Mouse (Mus musculus): ENCODE measurements at regions not wholly inside any gene's neighbourhood (a gene's known extent, or its start where the extent isn't known, plus 50 kb on each side); places are given as distances from the start of the nearest gene placed in this dataset.

DNA sequence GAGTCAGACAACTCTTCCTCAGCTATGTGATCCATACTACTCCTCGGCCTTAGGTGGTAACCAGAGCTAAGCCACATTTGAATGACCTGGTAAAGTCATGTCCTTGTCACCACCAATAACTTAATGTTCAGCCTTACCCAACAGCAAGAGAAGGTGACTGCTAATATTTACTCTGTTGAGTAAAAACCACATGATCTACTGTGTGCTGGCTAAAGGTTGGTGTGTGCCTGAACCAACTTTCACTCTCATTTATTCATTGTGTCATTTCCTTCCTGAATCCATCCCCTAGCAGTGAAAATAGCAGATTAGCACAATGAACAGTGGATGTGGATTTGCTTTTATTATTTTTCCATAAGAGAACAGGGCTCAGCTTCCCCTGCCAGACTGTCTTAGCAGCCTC lies 455.2 kb downstream of the Prim2 start:
- H3K4me2 ChIP-seq (ENCODE audit: low read depth, low read length) = no peak overlapping the region
- H3K27ac ChIP-seq (ENCODE audit: low read depth, low read length) = no peak overlapping the region
- no peaks in the 10 kb centered on the region for H3K27me3 ChIP-seq (ENCODE audit: control insufficient read depth, insufficient read depth, low read length)
- no peak overlapping the region for H3K4me3 ChIP-seq (ENCODE audit: low read depth, low read length)
- 88% methylated on average over 1 of the region's 1 CpGs for WGBS
- no peak for ATAC-seq (ENCODE audit: low read depth)
- H3K4me1 ChIP-seq (ENCODE audit: control insufficient read depth, insufficient read depth, low read length) = no peaks in the 10 kb centered on the region
- no peak overlapping the region for H3K9ac ChIP-seq (replicated peaks; ENCODE audit: low read depth, low read length)
- no peaks in the 10 kb centered on the region for H3K9me3 ChIP-seq (ENCODE audit: control insufficient read depth, low read length)
- H3K36me3 ChIP-seq (ENCODE audit: control insufficient read depth, insufficient read depth, low read length) = no peaks in the 10 kb centered on the region

DNA sequence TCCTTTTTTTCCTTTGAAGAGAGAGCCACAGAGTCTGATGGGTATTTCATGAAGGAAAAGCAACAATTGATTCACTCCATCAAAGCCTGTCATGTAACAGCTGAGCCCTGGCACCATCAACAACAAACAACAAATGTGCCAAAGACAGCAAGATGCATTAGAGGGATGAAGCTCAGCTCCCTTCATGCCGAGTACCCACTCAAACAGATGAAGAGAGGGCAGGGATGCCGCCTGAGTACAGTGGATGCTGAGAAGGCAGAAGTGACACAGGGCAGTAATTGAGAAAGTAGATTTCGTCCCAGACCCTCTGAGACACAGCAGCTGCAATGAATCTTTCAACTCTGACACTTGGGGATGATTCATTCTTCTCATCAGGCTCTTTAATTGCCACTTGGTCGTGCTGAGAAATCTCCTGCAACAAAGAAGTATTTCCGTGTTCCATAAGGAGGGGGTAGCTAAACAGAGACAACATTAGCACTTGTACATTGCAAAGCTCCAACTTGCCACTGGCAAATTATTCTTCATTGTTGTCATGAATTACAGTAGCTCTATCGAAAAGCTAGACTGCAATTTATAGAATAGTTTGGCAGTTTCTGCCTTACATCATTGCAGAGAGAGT lies 467.9 kb downstream of the Prim2 start:
- Histone ChIP-seq H3K27me3 (ENCODE audit: control insufficient read depth, insufficient read depth, low read length) (no peaks in the 10 kb centered on the region), H3K36me3 (ENCODE audit: control insufficient read depth, insufficient read depth, low read length) (no peaks in the 10 kb centered on the region), H3K9me3 (ENCODE audit: control insufficient read depth, low read length) (no peaks in the 10 kb centered on the region), H3K4me1 (ENCODE audit: control insufficient read depth, insufficient read depth, low read length) (0 out of 2 replicates have a peak, but pooled peaks cover 2% of the 10 kb centered on the region), H3K4me2 (ENCODE audit: low read depth, low read length) (no peak overlapping the region), H3K4me3 (ENCODE audit: low read depth, low read length) (no peak overlapping the region), H3K9ac (replicated peaks; ENCODE audit: low read depth, low read length) (no peak overlapping the region), H3K27ac (ENCODE audit: low read depth, low read length) (0 out of 2 replicates have a peak overlapping the region, but pooled peaks have one; percentile 34)
- ATAC-seq (ENCODE audit: low read depth) = peak; percentile 95
- 22% methylated on average over 6 of the region's 6 CpGs for WGBS

DNA sequence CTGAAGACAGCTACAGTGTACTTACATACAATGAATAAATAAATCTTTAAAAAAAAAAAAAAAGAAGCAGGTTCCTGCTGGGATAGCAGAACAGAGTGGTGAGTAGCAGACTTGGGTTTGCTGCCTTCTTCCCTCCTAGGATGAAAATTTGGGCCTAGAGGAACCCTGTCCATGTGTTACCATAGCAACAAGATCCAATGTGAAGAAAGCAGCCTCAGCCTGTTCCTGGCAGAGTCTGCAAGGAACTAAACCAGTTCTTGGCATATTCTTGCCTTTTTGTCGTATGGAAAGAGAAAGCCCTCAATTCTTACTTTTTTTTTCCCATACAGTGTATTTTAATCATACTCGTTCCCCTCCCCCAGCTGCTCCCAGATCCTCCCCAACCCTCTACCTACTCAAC lies 474.5 kb downstream of the Prim2 start:
- H3K9me3 ChIP-seq (ENCODE audit: control insufficient read depth, low read length) = no peaks in the 10 kb centered on the region
- ATAC-seq (ENCODE audit: low read depth) = no peak
- 71% methylated on average over 2 of the region's 2 CpGs for WGBS
- H3K4me3 ChIP-seq (ENCODE audit: low read depth, low read length) = no peak overlapping the region
- H3K27me3 ChIP-seq (ENCODE audit: control insufficient read depth, insufficient read depth, low read length) = no peaks in the 10 kb centered on the region
- H3K27ac ChIP-seq (ENCODE audit: low read depth, low read length) = no peak overlapping the region
- H3K36me3 ChIP-seq (ENCODE audit: control insufficient read depth, insufficient read depth, low read length) = no peaks in the 10 kb centered on the region
- no peaks in the 10 kb centered on the region for H3K4me1 ChIP-seq (ENCODE audit: control insufficient read depth, insufficient read depth, low read length)
- H3K9ac ChIP-seq (replicated peaks; ENCODE audit: low read depth, low read length) = no peak overlapping the region
- H3K4me2 ChIP-seq (ENCODE audit: low read depth, low read length) = no peak overlapping the region

DNA sequence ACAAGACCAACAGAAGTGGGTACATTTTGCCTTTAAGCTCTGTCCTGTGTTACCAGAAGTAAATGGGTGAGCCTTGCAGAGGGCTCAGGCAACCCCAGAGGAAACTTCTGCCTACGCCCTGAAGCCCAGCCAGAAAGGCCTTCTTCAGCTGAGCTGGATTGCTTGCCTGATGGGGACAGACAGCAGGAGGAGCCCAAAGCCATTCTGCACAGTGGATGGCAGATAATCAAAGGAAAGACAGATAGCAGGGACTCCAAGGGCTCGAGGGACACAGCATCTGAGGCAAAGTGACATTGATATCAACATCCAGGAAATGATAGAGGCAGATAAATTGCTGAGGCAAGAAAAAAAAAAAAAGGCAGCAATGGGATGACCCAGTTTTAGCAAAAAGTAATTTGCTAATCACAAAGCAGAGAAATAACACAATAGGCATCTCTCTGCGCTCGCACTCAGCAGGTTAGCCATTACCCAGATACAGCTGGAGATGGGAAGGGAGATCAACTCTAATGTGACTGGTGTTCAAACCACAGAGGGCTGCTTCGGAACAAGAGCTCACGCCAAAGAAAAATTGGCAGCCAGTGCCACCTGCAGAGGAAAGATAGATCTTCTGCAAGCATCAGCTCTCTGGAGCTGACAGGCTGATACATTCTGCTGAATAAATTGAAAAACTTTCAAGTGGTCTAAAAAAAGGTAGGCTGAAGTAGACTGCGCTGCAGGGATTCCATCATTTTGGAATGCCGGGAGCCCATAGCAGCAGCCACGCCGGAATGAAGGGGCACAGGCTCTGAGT lies 494.8 kb downstream of the Prim2 start:
- Histone ChIP-seq H3K27ac (ENCODE audit: low read depth, low read length) (no peak overlapping the region), H3K4me3 (ENCODE audit: low read depth, low read length) (no peak overlapping the region), H3K36me3 (ENCODE audit: control insufficient read depth, insufficient read depth, low read length) (no peaks in the 10 kb centered on the region), H3K27me3 (ENCODE audit: control insufficient read depth, insufficient read depth, low read length) (no peaks in the 10 kb centered on the region), H3K4me1 (ENCODE audit: control insufficient read depth, insufficient read depth, low read length) (no peaks in the 10 kb centered on the region), H3K4me2 (ENCODE audit: low read depth, low read length) (no peak overlapping the region), H3K9me3 (ENCODE audit: control insufficient read depth, low read length) (no peaks in the 10 kb centered on the region), H3K9ac (replicated peaks; ENCODE audit: low read depth, low read length) (no peak overlapping the region)
- peak; percentile 68 for ATAC-seq (ENCODE audit: low read depth)
- WGBS = 54% methylated on average over 10 of the region's 10 CpGs

DNA sequence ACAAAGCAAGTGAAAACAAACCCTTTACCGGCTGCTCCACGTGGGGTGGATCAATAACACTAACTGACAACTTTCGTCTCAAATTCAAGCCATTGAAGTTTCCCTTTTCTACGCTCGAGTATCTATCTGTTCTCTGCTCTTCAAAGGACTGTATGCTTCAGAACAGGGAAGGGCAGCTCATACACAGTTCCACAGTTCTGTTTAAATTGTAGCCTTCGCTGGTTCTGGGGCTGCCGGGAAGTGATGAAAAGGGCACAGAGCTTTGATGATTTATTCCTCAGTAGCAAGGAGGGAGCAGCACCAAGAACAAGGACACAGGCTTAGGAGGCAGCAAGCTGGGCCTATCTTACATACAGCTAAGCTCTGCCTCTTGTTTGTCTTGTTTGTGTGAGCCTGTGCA lies 532.6 kb downstream of the Prim2 start:
- Histone ChIP-seq H3K4me3 (ENCODE audit: low read depth, low read length) (no peak overlapping the region), H3K27ac (ENCODE audit: low read depth, low read length) (no peak overlapping the region), H3K36me3 (ENCODE audit: control insufficient read depth, insufficient read depth, low read length) (no peaks in the 10 kb centered on the region), H3K9ac (replicated peaks; ENCODE audit: low read depth, low read length) (no peak overlapping the region), H3K9me3 (ENCODE audit: control insufficient read depth, low read length) (no peaks in the 10 kb centered on the region), H3K4me1 (ENCODE audit: control insufficient read depth, insufficient read depth, low read length) (no peaks in the 10 kb centered on the region), H3K27me3 (ENCODE audit: control insufficient read depth, insufficient read depth, low read length) (no peaks in the 10 kb centered on the region), H3K4me2 (ENCODE audit: low read depth, low read length) (no peak overlapping the region)
- WGBS = 41% methylated on average over 7 of the region's 7 CpGs
- no peak for ATAC-seq (ENCODE audit: low read depth)

DNA sequence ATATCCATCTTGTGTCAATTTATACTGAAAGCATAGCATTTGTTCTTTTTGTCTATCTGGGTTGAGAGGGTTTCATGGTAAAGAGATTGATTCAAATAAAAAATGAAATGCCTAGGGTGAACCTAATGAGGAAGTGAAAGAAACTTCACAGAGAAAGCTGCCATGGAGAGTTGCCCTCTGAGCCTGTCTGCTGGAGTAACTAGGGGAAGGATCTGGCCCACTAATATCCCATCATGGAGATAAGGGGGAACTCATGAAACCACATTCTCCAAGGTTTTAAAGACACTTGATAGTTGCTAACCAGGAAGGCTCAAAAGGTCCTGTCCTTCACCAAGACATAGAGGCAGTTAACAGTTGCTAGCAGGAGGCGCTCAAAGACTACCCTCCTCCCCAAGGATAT lies 539.2 kb downstream of the Prim2 start:
- no peak overlapping the region for H3K4me2 ChIP-seq (ENCODE audit: low read depth, low read length)
- no peaks in the 10 kb centered on the region for H3K36me3 ChIP-seq (ENCODE audit: control insufficient read depth, insufficient read depth, low read length)
- H3K9me3 ChIP-seq (ENCODE audit: control insufficient read depth, low read length) = no peaks in the 10 kb centered on the region
- H3K9ac ChIP-seq (replicated peaks; ENCODE audit: low read depth, low read length) = no peak overlapping the region
- no peaks in the 10 kb centered on the region for H3K27me3 ChIP-seq (ENCODE audit: control insufficient read depth, insufficient read depth, low read length)
- ATAC-seq (ENCODE audit: low read depth) = no peak
- no peak overlapping the region for H3K4me3 ChIP-seq (ENCODE audit: low read depth, low read length)
- 100% methylated on average over 1 of the region's 1 CpGs for WGBS
- no peak overlapping the region for H3K27ac ChIP-seq (ENCODE audit: low read depth, low read length)
- H3K4me1 ChIP-seq (ENCODE audit: control insufficient read depth, insufficient read depth, low read length) = no peaks in the 10 kb centered on the region

DNA sequence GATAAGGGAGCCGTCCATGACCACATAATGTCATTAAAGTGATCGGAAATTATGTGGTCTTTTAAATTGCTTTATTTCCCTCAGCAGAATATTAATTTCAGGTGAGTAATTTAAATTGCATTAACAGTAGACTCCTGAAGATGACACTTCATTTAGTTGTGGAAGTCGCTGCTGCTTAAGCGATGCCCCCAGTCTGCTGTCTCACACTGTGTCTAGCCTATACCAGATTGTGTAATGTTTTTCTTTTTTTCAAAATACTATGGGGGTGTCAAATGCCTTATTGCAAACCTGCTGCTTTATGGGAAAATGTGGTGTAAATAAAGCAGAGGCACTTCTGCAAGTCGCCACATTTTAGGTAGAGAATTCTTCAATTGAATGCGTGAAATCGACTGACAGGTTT lies 544.5 kb downstream of the Prim2 start:
- Histone ChIP-seq H3K9ac (replicated peaks; ENCODE audit: low read depth, low read length) (no peak overlapping the region), H3K9me3 (ENCODE audit: control insufficient read depth, low read length) (no peaks in the 10 kb centered on the region), H3K27ac (ENCODE audit: low read depth, low read length) (no peak overlapping the region), H3K4me2 (ENCODE audit: low read depth, low read length) (no peak overlapping the region), H3K4me3 (ENCODE audit: low read depth, low read length) (no peak overlapping the region), H3K27me3 (ENCODE audit: control insufficient read depth, insufficient read depth, low read length) (no peaks in the 10 kb centered on the region), H3K4me1 (ENCODE audit: control insufficient read depth, insufficient read depth, low read length) (no peaks in the 10 kb centered on the region), H3K36me3 (ENCODE audit: control insufficient read depth, insufficient read depth, low read length) (no peaks in the 10 kb centered on the region)
- 54% methylated on average over 7 of the region's 7 CpGs for WGBS
- ATAC-seq (ENCODE audit: low read depth) = no peak

DNA sequence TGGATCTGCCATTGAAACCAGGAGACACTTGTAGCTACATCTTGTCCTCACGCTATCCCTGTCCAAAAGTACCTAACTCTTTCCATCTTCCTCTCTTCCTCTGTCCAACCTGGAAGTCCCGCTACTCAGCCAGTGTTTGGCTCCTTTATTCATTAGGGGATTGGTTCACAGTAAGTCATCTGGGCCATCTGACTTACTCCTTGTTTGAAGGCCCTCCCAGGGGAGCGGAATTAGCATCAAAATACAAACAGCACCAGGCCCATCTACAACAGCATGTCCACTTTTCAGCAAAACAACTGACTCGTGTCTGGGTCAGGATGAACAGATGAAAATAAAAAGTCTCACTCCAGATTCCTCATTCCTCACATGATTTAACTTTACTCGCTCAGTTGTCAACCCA lies 559.2 kb upstream of the Gm5415 start:
- Histone ChIP-seq H3K27ac (ENCODE audit: low read depth, low read length) (no peak overlapping the region), H3K9me3 (ENCODE audit: control insufficient read depth, low read length) (peaks cover 5% of the 10 kb centered on the region), H3K36me3 (ENCODE audit: control insufficient read depth, insufficient read depth, low read length) (no peaks in the 10 kb centered on the region), H3K4me3 (ENCODE audit: low read depth, low read length) (no peak overlapping the region), H3K4me1 (ENCODE audit: control insufficient read depth, insufficient read depth, low read length) (no peaks in the 10 kb centered on the region), H3K4me2 (ENCODE audit: low read depth, low read length) (no peak overlapping the region), H3K27me3 (ENCODE audit: control insufficient read depth, insufficient read depth, low read length) (no peaks in the 10 kb centered on the region), H3K9ac (replicated peaks; ENCODE audit: low read depth, low read length) (no peak overlapping the region)
- WGBS = 76% methylated on average over 5 of the region's 5 CpGs
- ATAC-seq (ENCODE audit: low read depth) = no peak

DNA sequence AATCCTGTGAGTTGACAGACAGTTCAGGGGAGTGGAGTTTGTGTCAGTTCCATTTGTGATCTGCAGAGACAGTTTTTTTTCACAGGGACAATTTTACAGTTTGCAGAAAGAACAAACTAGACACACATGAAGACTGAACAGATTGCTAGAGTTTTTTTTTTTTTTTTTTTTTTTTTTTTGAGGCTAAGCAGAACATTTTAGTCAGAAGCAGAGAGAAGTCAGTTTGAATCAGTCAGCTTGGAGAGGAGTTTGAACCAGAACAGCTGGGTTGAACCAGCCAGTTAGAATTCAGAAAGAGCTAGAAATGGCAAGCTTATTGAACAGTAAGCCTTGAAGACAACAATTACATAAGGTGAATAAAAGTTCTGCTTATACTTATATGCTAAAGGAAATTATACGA lies 557.2 kb upstream of the Gm5415 start:
- Histone ChIP-seq H3K36me3 (ENCODE audit: control insufficient read depth, insufficient read depth, low read length) (no peaks in the 10 kb centered on the region), H3K9me3 (ENCODE audit: control insufficient read depth, low read length) (peaks cover 5% of the 10 kb centered on the region), H3K27me3 (ENCODE audit: control insufficient read depth, insufficient read depth, low read length) (no peaks in the 10 kb centered on the region), H3K4me2 (ENCODE audit: low read depth, low read length) (no peak overlapping the region), H3K4me1 (ENCODE audit: control insufficient read depth, insufficient read depth, low read length) (no peaks in the 10 kb centered on the region), H3K4me3 (ENCODE audit: low read depth, low read length) (no peak overlapping the region), H3K27ac (ENCODE audit: low read depth, low read length) (no peak overlapping the region), H3K9ac (replicated peaks; ENCODE audit: low read depth, low read length) (no peak overlapping the region)
- 100% methylated on average over 1 of the region's 1 CpGs for WGBS
- ATAC-seq (ENCODE audit: low read depth) = no peak
